Mouse (Mus musculus) forebrain, embryonic 11.5 days (tissue): ENCODE data around the gene Tma7. TPM values are rescaled to one million over a fixed set of nuclear protein-coding genes. Genes with fewer than 3 reads are reported as not detected.

Source experiments
- ATAC-seq: fragments of 200-750 bp; cut with Nextera tagmentation; replicated peaks from 2 replicates; pipeline ENCODE4 v1.8.0; 2017; ENCODE audit warnings: moderate TSS enrichment; ENCODE audit not compliant: low FRiP score
- DNase-seq: peaks from one replicate; pipeline ENCODE4 v3.0.0-alpha.2; 2017; ENCODE audit warnings: low spot score
- H3K27ac ChIP-seq: fragments of 300-500 bp; sonication (generic); 2 replicates; pipeline ENCODE4 v1.5.1; 2014; ENCODE audit warnings: low read depth, low read length
- H3K27me3 ChIP-seq: fragments of 300-500 bp; sonication (generic); 2 replicates; pipeline ENCODE4 v1.6.1; 2014; ENCODE audit warnings: mild to moderate bottlenecking, low read length, mixed read lengths; ENCODE audit not compliant: control insufficient read depth, insufficient read depth
- H3K36me3 ChIP-seq: fragments of 300-500 bp; sonication (generic); 2 replicates; pipeline ENCODE4 v1.6.1; 2014; ENCODE audit warnings: mild to moderate bottlenecking, low read length, moderate library complexity, mixed read lengths; ENCODE audit not compliant: control insufficient read depth, insufficient read depth
- H3K4me1 ChIP-seq: fragments of 300-500 bp; sonication (generic); replicated peaks from 2 replicates; pipeline ENCODE4 v1.6.1; 2014; ENCODE audit warnings: low read length, mixed read lengths; ENCODE audit not compliant: control insufficient read depth, insufficient read depth
- H3K4me2 ChIP-seq: fragments of 300-500 bp; sonication (generic); 2 replicates; pipeline ENCODE4 v1.6.1; 2014; ENCODE audit warnings: low read depth, mild to moderate bottlenecking, low read length, moderate library complexity, mixed read lengths; ENCODE audit not compliant: severe bottlenecking
- H3K4me3 ChIP-seq: fragments of 300-500 bp; sonication (generic); 2 replicates; pipeline ENCODE4 v1.5.1; 2014; ENCODE audit warnings: low read depth, low read length
- H3K9ac ChIP-seq: fragments of 300-500 bp; sonication (generic); 2 replicates; pipeline ENCODE4 v1.6.1; 2014; ENCODE audit warnings: low read length
- H3K9me3 ChIP-seq: fragments of 300-500 bp; sonication (generic); 2 replicates; pipeline ENCODE4 v1.6.1; 2016; ENCODE audit warnings: low read length, mixed read lengths; ENCODE audit not compliant: control insufficient read depth
- WGBS: fragments of 180-500 bp; shearing (Covaris S2); extraction: QIAGEN DNeasy Blood & Tissue Kit; methylation state at CpG from one replicate; pipeline ENCODE4 v1.1.7; 2014; 5-methylcytosine and 5-hydroxymethylcytosine counted together
- polyA plus RNA-seq: library from polyadenylated mRNA; unstranded; fragments of >200 nt; fragmentation: Nextera tagmentation; extraction: Ambion mirVana; gene quantifications from 2 replicates; pipeline ENCODE4 v1.2.1, GENCODE M21; 2014

Tma7 gene
- polyA plus RNA-seq, 1 experiment from 2014 or later = 746 TPM

- WGBS = 84% methylated on average over 5 of the region's 5 CpGs
- no peaks in the 10 kb centered on the region for H3K36me3 ChIP-seq
- H3K9me3 ChIP-seq = no peaks in the 10 kb centered on the region
- no peak overlapping the region for H3K27ac ChIP-seq
- DNase-seq (no peak), ATAC-seq (no peak)
- no peak overlapping the region for H3K4me2 ChIP-seq
- H3K4me1 ChIP-seq = no peaks in the 10 kb centered on the region
- no peak overlapping the region for H3K9ac ChIP-seq
- no peak overlapping the region for H3K4me3 ChIP-seq
- H3K27me3 ChIP-seq = no peaks in the 10 kb centered on the region
Observed at GRCm38 (mm10) chr9:109028919-109029318, 53.5 kb downstream of the Tma7 start.

- ATAC-seq (no peak), DNase-seq (no peak)
- whole genome bisulfite sequencing = 89% methylated on average over 3 of the region's 3 CpGs
- H3K4me2 ChIP-seq = no peak overlapping the region
- no peak overlapping the region for H3K4me3 ChIP-seq
- no peaks in the 10 kb centered on the region for H3K4me1 ChIP-seq
- no peaks in the 10 kb centered on the region for H3K27me3 ChIP-seq
- no peak overlapping the region for H3K9ac ChIP-seq
- no peaks in the 10 kb centered on the region for H3K36me3 ChIP-seq
- no peak overlapping the region for H3K27ac ChIP-seq
- no peaks in the 10 kb centered on the region for H3K9me3 ChIP-seq
Observed at GRCm38 (mm10) chr9:109028421-109028820, 54.0 kb downstream of the Tma7 start.

GRCm38 (mm10) chr9:109027521-109027920 is 54.9 kb downstream of the Tma7 start:
- Histone ChIP-seq H3K9me3 (no peaks in the 10 kb centered on the region), H3K27ac (no peak overlapping the region), H3K36me3 (no peaks in the 10 kb centered on the region), H3K27me3 (no peaks in the 10 kb centered on the region), H3K4me2 (no peak overlapping the region), H3K9ac (no peak overlapping the region), H3K4me3 (no peak overlapping the region), H3K4me1 (no peaks in the 10 kb centered on the region)
- ATAC-seq = no peak
- 90% methylated on average over 8 of the region's 8 CpGs for WGBS
- DNase-seq = no peak

Other genes starting within 250 kb of the Tma7 start
- 12.6 and 12.7 TPM in 2 replicates for gene Slc26a6, start 229.3 kb downstream of the Tma7 start, polyA plus RNA-seq
- not detected in 2 replicates for gene Tmem89, start 168.0 kb downstream of the Tma7 start, polyA plus RNA-seq
- gene Uqcrc1, start 146.0 kb downstream of the Tma7 start, polyA plus RNA-seq = 395 and 436 TPM in 2 replicates
- 2.2 and 3.7 TPM in 2 replicates for gene Col7a1, start 129.0 kb downstream of the Tma7 start, polyA plus RNA-seq
- not detected in 2 replicates for gene Ucn2, start 96.6 kb downstream of the Tma7 start, polyA plus RNA-seq
- gene Pfkfb4, start 90.8 kb downstream of the Tma7 start, polyA plus RNA-seq = 12.5 and 12.8 TPM in 2 replicates
- 30.4 and 33.9 TPM in 2 replicates for gene Shisa5, start 44.0 kb downstream of the Tma7 start, polyA plus RNA-seq
- 5.9 and 8.2 TPM in 2 replicates for gene Trex1, start 22.9 kb downstream of the Tma7 start, polyA plus RNA-seq
- 28.1 and 32.1 TPM in 2 replicates for gene Atrip, start 8.5 kb downstream of the Tma7 start, polyA plus RNA-seq
- 13.2 and 17.4 TPM in 2 replicates for gene Ccdc51, start 94 bp downstream of the Tma7 start, polyA plus RNA-seq
- gene Plxnb1, start 12.8 kb upstream of the Tma7 start, polyA plus RNA-seq = 27.3 and 28.3 TPM in 2 replicates
- gene Fbxw21, start 79.5 kb upstream of the Tma7 start, polyA plus RNA-seq = not detected in 2 replicates
- not detected in 2 replicates for gene Fbxw13, start 113.4 kb upstream of the Tma7 start, polyA plus RNA-seq
- not detected in 2 replicates for gene Fbxw20, start 152.2 kb upstream of the Tma7 start, polyA plus RNA-seq
- gene Fbxw14, start 205.1 kb upstream of the Tma7 start, polyA plus RNA-seq = not detected in 2 replicates